Mouse (Mus musculus): Measurements from ENCODE around the gene Slc22a23. TPM values are rescaled to one million over a fixed set of nuclear protein-coding genes. Genes with fewer than 3 reads are reported as not detected.
"Not testable (repeated sequence)": the region's sequence is repeated elsewhere in the genome, so short reads cannot be mapped to it uniquely, and the experiment has no call there.

Slc22a23 gene
- total RNA-seq (2014; rRNA removed) (145 TPM in 2 replicates), polyA plus RNA-seq (2015; fragmentation: Nextera tagmentation; extraction: Ambion mirVana) (13.2 and 14.9 TPM in 2 replicates)

- peak within 1 kb of the TSS; percentile 90 for H3K9ac ChIP-seq (replicated peaks; ENCODE audit: low read length, poor library complexity, severe bottlenecking)
- DNase-seq (ENCODE audit: low spot score) = peak; percentile 71
- ATAC-seq (ENCODE audit: low FRiP score) = peak; percentile 81
- H3K36me3 ChIP-seq (ENCODE audit: insufficient read depth, low read length) = no peaks in the 10 kb centered on the region
- peak within 1 kb of the TSS; percentile 91 for H3K27ac ChIP-seq (ENCODE audit: low read depth, low read length)
- TF ChIP-seq CTCF (IDR thresholded peaks at IDR 0.05) = peak; percentile 73
- peak within 1 kb of the TSS; percentile 90 for H3K4me3 ChIP-seq (ENCODE audit: low read depth, low read length)
- H3K27me3 ChIP-seq (ENCODE audit: insufficient read depth, low read length) = no peaks in the 10 kb centered on the region
- WGBS = 2% methylated on average over 34 of the region's 69 CpGs
- no peaks in the 10 kb centered on the region for H3K9me3 ChIP-seq (ENCODE audit: low read length)
- H3K4me2 ChIP-seq (ENCODE audit: low read depth, low read length, poor library complexity, severe bottlenecking) = peak within 1 kb of the TSS; percentile 91
- H3K4me1 ChIP-seq (ENCODE audit: insufficient read depth, low read length) = peaks cover 14% of the 10 kb centered on the region
These were observed at the start of gene Slc22a23 for GRCm38 (mm10) chr13:34345128-34346085. Slc22a23 (minus strand) TSS chr13:34345182.

DNA sequence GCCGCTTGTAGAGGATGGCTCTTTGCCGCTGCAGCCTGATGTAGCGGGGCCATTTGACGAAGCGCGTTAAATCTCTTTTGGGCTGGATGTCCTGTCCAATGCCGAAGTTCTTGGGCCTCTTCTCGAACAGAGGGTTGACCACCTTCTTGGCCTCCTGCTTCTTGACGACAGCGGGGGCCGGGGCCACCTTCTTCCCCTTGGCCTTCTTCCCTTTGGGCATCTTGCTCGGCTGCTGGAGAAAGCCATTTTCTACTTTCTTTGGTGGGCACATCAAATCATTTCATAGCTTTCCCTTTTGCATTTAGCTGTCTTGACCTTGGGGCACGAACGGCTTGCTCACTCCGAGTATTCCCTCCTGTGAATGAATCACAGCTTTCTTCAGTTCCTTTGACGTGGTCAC is 49.3 kb upstream of the Slc22a23 start:
- not testable (repeated sequence) for H3K9me3 ChIP-seq (ENCODE audit: low read length); H3K4me1 ChIP-seq (ENCODE audit: insufficient read depth, low read length); H3K27me3 ChIP-seq (ENCODE audit: insufficient read depth, low read length); DNase-seq (ENCODE audit: low spot score); H3K36me3 ChIP-seq (ENCODE audit: insufficient read depth, low read length); H3K4me2 ChIP-seq (ENCODE audit: low read depth, low read length, poor library complexity, severe bottlenecking); H3K27ac ChIP-seq (ENCODE audit: low read depth, low read length); ATAC-seq (ENCODE audit: low FRiP score); H3K9ac ChIP-seq (replicated peaks; ENCODE audit: low read length, poor library complexity, severe bottlenecking); H3K4me3 ChIP-seq (ENCODE audit: low read depth, low read length)
- 84% methylated on average over 10 of the region's 16 CpGs for WGBS

DNA sequence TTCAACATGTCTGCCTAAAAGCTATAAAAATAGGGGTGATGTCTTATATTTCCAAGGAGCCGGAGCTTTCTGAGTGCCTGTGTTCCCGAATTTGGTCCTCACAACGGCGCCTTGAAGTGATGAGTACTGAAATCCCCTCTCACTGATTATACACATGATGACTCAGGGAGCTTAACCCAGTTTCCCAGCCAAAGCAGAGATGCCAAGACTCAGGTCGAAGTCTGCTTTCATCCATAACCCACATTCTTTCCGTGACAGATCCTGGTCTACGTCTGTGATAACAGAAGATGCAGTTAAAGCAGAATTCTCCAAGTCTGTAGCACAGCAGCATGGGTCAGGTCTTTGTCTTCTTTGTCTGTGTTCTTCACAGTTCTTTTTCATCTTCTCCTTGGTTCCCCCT is 47.4 kb upstream of the Slc22a23 start:
- no peaks in the 10 kb centered on the region for H3K27me3 ChIP-seq (ENCODE audit: insufficient read depth, low read length)
- TF ChIP-seq CTCF (IDR thresholded peaks at IDR 0.05) = no peak
- no peak overlapping the region for H3K9ac ChIP-seq (replicated peaks; ENCODE audit: low read length, poor library complexity, severe bottlenecking)
- no peak for DNase-seq (ENCODE audit: low spot score)
- H3K4me1 ChIP-seq (ENCODE audit: insufficient read depth, low read length) = no peaks in the 10 kb centered on the region
- H3K4me3 ChIP-seq (ENCODE audit: low read depth, low read length) = no peak overlapping the region
- no peaks in the 10 kb centered on the region for H3K36me3 ChIP-seq (ENCODE audit: insufficient read depth, low read length)
- H3K9me3 ChIP-seq (ENCODE audit: low read length) = no peaks in the 10 kb centered on the region
- H3K4me2 ChIP-seq (ENCODE audit: low read depth, low read length, poor library complexity, severe bottlenecking) = no peak overlapping the region
- WGBS = 81% methylated on average over 7 of the region's 7 CpGs
- ATAC-seq (ENCODE audit: low FRiP score) = no peak
- no peak overlapping the region for H3K27ac ChIP-seq (ENCODE audit: low read depth, low read length)

DNA sequence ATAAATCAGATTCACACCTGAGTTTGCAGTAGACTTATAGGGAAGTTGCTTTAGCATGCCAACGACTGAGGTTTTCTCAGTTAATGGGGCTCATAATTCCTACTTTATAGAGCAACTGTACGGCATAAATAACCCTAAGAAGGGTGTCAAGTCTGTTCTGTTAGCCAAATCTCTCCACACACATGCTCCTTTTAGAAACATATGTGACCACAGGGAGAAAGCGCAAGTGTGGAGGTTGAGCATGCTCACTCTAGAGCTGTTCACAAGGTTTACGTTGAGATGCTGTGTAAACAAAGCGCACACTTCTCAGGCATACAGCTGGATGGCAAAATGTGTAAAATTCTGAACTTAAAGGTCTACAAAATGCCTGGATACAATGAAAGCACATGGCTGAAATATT is 43.2 kb upstream of the Slc22a23 start:
- Histone ChIP-seq H3K4me1 (ENCODE audit: insufficient read depth, low read length) (no peaks in the 10 kb centered on the region), H3K36me3 (ENCODE audit: insufficient read depth, low read length) (no peaks in the 10 kb centered on the region), H3K9me3 (ENCODE audit: low read length) (no peaks in the 10 kb centered on the region), H3K4me3 (ENCODE audit: low read depth, low read length) (no peak overlapping the region), H3K27ac (ENCODE audit: low read depth, low read length) (no peak overlapping the region), H3K27me3 (ENCODE audit: insufficient read depth, low read length) (no peaks in the 10 kb centered on the region), H3K4me2 (ENCODE audit: low read depth, low read length, poor library complexity, severe bottlenecking) (no peak overlapping the region), H3K9ac (replicated peaks; ENCODE audit: low read length, poor library complexity, severe bottlenecking) (no peak overlapping the region)
- DNase-seq (ENCODE audit: low spot score) (no peak), ATAC-seq (ENCODE audit: low FRiP score) (no peak)
- 94% methylated on average over 5 of the region's 5 CpGs for WGBS
- TF ChIP-seq CTCF (IDR thresholded peaks at IDR 0.05) = no peak

- no peaks in the 10 kb centered on the region for H3K4me1 ChIP-seq (ENCODE audit: insufficient read depth, low read length)
- no peak overlapping the region for H3K9ac ChIP-seq (replicated peaks; ENCODE audit: low read length, poor library complexity, severe bottlenecking)
- H3K4me3 ChIP-seq (ENCODE audit: low read depth, low read length) = no peak overlapping the region
- no peaks in the 10 kb centered on the region for H3K9me3 ChIP-seq (ENCODE audit: low read length)
- H3K36me3 ChIP-seq (ENCODE audit: insufficient read depth, low read length) = no peaks in the 10 kb centered on the region
- WGBS = 94% methylated on average over 3 of the region's 3 CpGs
- H3K4me2 ChIP-seq (ENCODE audit: low read depth, low read length, poor library complexity, severe bottlenecking) = no peak overlapping the region
- TF ChIP-seq CTCF (IDR thresholded peaks at IDR 0.05) = no peak
- DNase-seq (ENCODE audit: low spot score) = no peak
- H3K27me3 ChIP-seq (ENCODE audit: insufficient read depth, low read length) = no peaks in the 10 kb centered on the region
- no peak overlapping the region for H3K27ac ChIP-seq (ENCODE audit: low read depth, low read length)
- no peak for ATAC-seq (ENCODE audit: low FRiP score)
These were observed 38.4 kb upstream of the Slc22a23 start for GRCm38 (mm10) chr13:34383416-34383815.

GRCm38 (mm10) chr13:34378926-34379325 is 33.9 kb upstream of the Slc22a23 start:
- Histone ChIP-seq H3K36me3 (ENCODE audit: insufficient read depth, low read length) (no peaks in the 10 kb centered on the region), H3K27ac (ENCODE audit: low read depth, low read length) (no peak overlapping the region), H3K9ac (replicated peaks; ENCODE audit: low read length, poor library complexity, severe bottlenecking) (no peak overlapping the region), H3K9me3 (ENCODE audit: low read length) (no peaks in the 10 kb centered on the region), H3K4me1 (ENCODE audit: insufficient read depth, low read length) (no peaks in the 10 kb centered on the region), H3K4me2 (ENCODE audit: low read depth, low read length, poor library complexity, severe bottlenecking) (no peak overlapping the region), H3K4me3 (ENCODE audit: low read depth, low read length) (no peak overlapping the region), H3K27me3 (ENCODE audit: insufficient read depth, low read length) (no peaks in the 10 kb centered on the region)
- DNase-seq (ENCODE audit: low spot score) (peak; percentile 67), ATAC-seq (ENCODE audit: low FRiP score) (no peak)
- WGBS = 89% methylated on average over 3 of the region's 3 CpGs
- no peak for TF ChIP-seq CTCF (IDR thresholded peaks at IDR 0.05)

Data from midbrain, postnatal 0 days (tissue).